Comparison of ENCODE assay signal across 19 mouse cellular contexts in the genomic region with DNA sequence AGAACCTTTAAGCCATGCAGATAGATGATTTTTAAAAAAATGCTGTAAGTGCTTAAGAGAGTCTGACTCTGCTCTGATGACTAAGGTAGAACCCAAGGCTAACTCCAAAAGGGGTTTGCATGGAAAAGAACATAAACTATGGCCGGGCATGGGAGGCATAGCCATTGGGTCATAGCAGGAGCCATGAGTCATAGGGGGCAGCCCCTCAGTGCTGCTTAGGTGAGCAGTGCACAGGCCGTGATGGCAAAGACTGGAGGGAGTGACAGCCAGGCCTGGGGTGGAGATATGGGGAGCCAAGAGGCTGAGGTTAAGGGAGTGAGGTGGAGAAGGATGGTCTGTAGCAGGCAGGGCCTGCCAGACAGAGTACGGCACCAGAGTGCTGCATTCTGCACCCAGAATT. TPM values are rescaled to one million over a fixed set of nuclear protein-coding genes. Genes with fewer than 3 reads are reported as not detected.
DNase-seq lines count a peak whose midpoint lies in the region; ATAC-seq and TF ChIP-seq lines count a peak whose summit lies in the region.
"Had no signal": no experiment of that assay in that cellular context is flagged by ENCODE, and none has a peak within 500 bp of the region (broad histone marks: within the 10 kb centered on the region; RNA-seq: fewer than 3 reads in every experiment).

No protein-coding gene starts in this region.

- in situ Hi-C loops in CH12.LX (cut with MboI; ENCODE audit: low pct_ligation_motif_present, low pct_unique_long_range_greater_than_20kb, low sequenced_read_pairs), result no loop called here

- H3K4me2 ChIP-seq in midbrain, embryonic 13.5 days (replicated peaks), result no peak overlapping the region
- no peak overlapping the region for H3K4me2 ChIP-seq in midbrain, embryonic 16.5 days (ENCODE audit: low read length)
- no peak overlapping the region for H3K4me2 ChIP-seq in CH12.LX (ENCODE audit: insufficient read depth, low read depth, poor library complexity, severe bottlenecking)
- H3K4me2 ChIP-seq: embryonic facial prominence, embryonic 13.5 days; embryonic facial prominence, embryonic 15.5 days; forebrain, embryonic 12.5 days had no signal

- no peak for TF ChIP-seq EP300 in CH12.LX (IDR thresholded peaks at IDR 0.05; ENCODE audit: low read length)

- no peak overlapping the region for H3K4me3 ChIP-seq in midbrain, embryonic 13.5 days (replicated peaks)
- no peak overlapping the region for H3K4me3 ChIP-seq in midbrain, embryonic 16.5 days (ENCODE audit: low read depth, low read length)
- no peak overlapping the region for H3K4me3 ChIP-seq in CH12.LX (replicated peaks in 1 of 3; ENCODE audit: low read depth in 2 of 3, low read length in 2 of 3, poor library complexity in 1 of 3)
- H3K4me3 ChIP-seq: embryonic facial prominence, embryonic 13.5 days; embryonic facial prominence, embryonic 15.5 days; erythroblast, embryonic 14.5 days; forebrain, embryonic 10.5 days; forebrain, embryonic 12.5 days had no signal

- no peak for TF ChIP-seq RAD21 in CH12.LX (IDR thresholded peaks at IDR 0.05; ENCODE audit: low read depth, low read length)

- no peak for TF ChIP-seq CTCF in CH12.LX (conservative IDR thresholded peaks at IDR 0.05 in 1 of 2, IDR thresholded peaks at IDR 0.05 in 1 of 2; ENCODE audit: low read depth in 2 of 2, low read length in 2 of 2)

- peak; percentile 30 to 31 for DNase-seq in adrenal gland, postnatal 36 days
- no peak for DNase-seq in adrenal gland, postnatal 25 days
- DNase-seq in CH12.LX (ENCODE audit: extremely low read depth), result peak; percentile 22
- DNase-seq in heart, postnatal 4 days, result no peak
- DNase-seq: cerebellum, adult 11 months; cerebellum, adult 9-11 months had no signal

- H3K9me3 ChIP-seq in midbrain, embryonic 13.5 days, result no peaks in the 10 kb centered on the region
- H3K9me3 ChIP-seq in midbrain, embryonic 16.5 days (replicated peaks; ENCODE audit: control insufficient read depth, low read length, poor library complexity, severe bottlenecking), result no peaks in the 10 kb centered on the region
- no peaks in the 10 kb centered on the region for H3K9me3 ChIP-seq in CH12.LX (replicated peaks; ENCODE audit: low read length)
- H3K9me3 ChIP-seq: embryonic facial prominence, embryonic 13.5 days; embryonic facial prominence, embryonic 15.5 days; forebrain, embryonic 10.5 days; forebrain, embryonic 12.5 days had no signal

- no peaks in the 10 kb centered on the region for H3K27me3 ChIP-seq in midbrain, embryonic 13.5 days
- no peaks in the 10 kb centered on the region for H3K27me3 ChIP-seq in midbrain, embryonic 16.5 days (ENCODE audit: control insufficient read depth, insufficient read depth, low read depth, low read length)
- H3K27me3 ChIP-seq in CH12.LX (replicated peaks), result peaks cover 65% of the 10 kb centered on the region
- H3K27me3 ChIP-seq: embryonic facial prominence, embryonic 13.5 days; embryonic facial prominence, embryonic 15.5 days; forebrain, embryonic 12.5 days had no signal

- peaks cover 14% of the 10 kb centered on the region for H3K4me1 ChIP-seq in midbrain, embryonic 13.5 days (replicated peaks)
- 0 out of 2 replicates have a peak, but pooled peaks cover 2% of the 10 kb centered on the region for H3K4me1 ChIP-seq in midbrain, embryonic 16.5 days (ENCODE audit: control insufficient read depth, insufficient read depth, low read length)
- H3K4me1 ChIP-seq in CH12.LX (ENCODE audit: control insufficient read depth in 1 of 2, insufficient read depth in 2 of 2), result no peaks in the 10 kb centered on the region

- no peak overlapping the region for H3K27ac ChIP-seq in midbrain, embryonic 13.5 days
- H3K27ac ChIP-seq in midbrain, embryonic 16.5 days (ENCODE audit: low read length), result no peak overlapping the region
- no peak overlapping the region for H3K27ac ChIP-seq in CH12.LX (ENCODE audit: insufficient read depth, low read depth)
- H3K27ac ChIP-seq: embryonic facial prominence, embryonic 13.5 days; embryonic facial prominence, embryonic 15.5 days; forebrain, embryonic 10.5 days; forebrain, embryonic 12.5 days had no signal

- ATAC-seq in midbrain, embryonic 13.5 days, result peak; percentile 50; the same call in 1 of the 2 replicates
- no peak for ATAC-seq in midbrain, embryonic 16.5 days
- ATAC-seq: CD4-positive, CD25-positive, alpha-beta regulatory T cell, adult 4 months; forebrain, embryonic 14.5 days; forebrain, embryonic 16.5 days had no signal

- H3K9ac ChIP-seq in midbrain, embryonic 13.5 days (replicated peaks), result no peak overlapping the region
- no peak overlapping the region for H3K9ac ChIP-seq in midbrain, embryonic 16.5 days (ENCODE audit: low read depth, low read length)
- H3K9ac ChIP-seq in CH12.LX (ENCODE audit: insufficient read depth, low read depth), result no peak overlapping the region
- H3K9ac ChIP-seq: embryonic facial prominence, embryonic 13.5 days; embryonic facial prominence, embryonic 15.5 days; forebrain, embryonic 12.5 days had no signal

- dilution Hi-C loops in CH12.LX (cut with MboI; ENCODE audit: extremely low pct_ligation_motif_present, extremely low pct_unique_long_range_greater_than_20kb, low sequenced_read_pairs), result no loop called here

- TF ChIP-seq POLR2A in CH12.LX (IDR thresholded peaks at IDR 0.05; ENCODE audit: low read depth, low read length), result no peak

- WGBS in midbrain, embryonic 13.5 days, result 88% methylated on average over 3 of the region's 3 CpGs
- WGBS in midbrain, embryonic 16.5 days, result 87% methylated on average over 3 of the region's 3 CpGs

- H3K79me2 ChIP-seq in CH12.LX (replicated peaks; ENCODE audit: control insufficient read depth, extremely low read depth, insufficient read depth, poor library complexity, severe bottlenecking), result no peaks in the 10 kb centered on the region

- H3K36me3 ChIP-seq in midbrain, embryonic 13.5 days, result no peaks in the 10 kb centered on the region
- H3K36me3 ChIP-seq in midbrain, embryonic 16.5 days (ENCODE audit: control insufficient read depth, insufficient read depth, low read length), result no peaks in the 10 kb centered on the region; the same call in 1 of the 2 replicates
- H3K36me3 ChIP-seq in CH12.LX (replicated peaks in 1 of 2; ENCODE audit: control insufficient read depth in 1 of 2, insufficient read depth in 1 of 2, low read length in 1 of 2), result no peaks in the 10 kb centered on the region
- H3K36me3 ChIP-seq: embryonic facial prominence, embryonic 13.5 days; embryonic facial prominence, embryonic 15.5 days; forebrain, embryonic 10.5 days; forebrain, embryonic 12.5 days had no signal

TF ChIP-seq in CH12.LX, 34 proteins besides CTCF, POLR2A, EP300 and RAD21 (continues in another document):
- TF ChIP-seq BHLHE40 (IDR thresholded peaks at IDR 0.05; ENCODE audit: low read depth, low read length), result no peak
- TF ChIP-seq IRF4 (IDR thresholded peaks at IDR 0.05; ENCODE audit: low read depth, low read length), result no peak
- no peak for TF ChIP-seq CHD2 (IDR thresholded peaks at IDR 0.05; ENCODE audit: low read length)
- TF ChIP-seq MXI1 (IDR thresholded peaks at IDR 0.05; ENCODE audit: low read depth, low read length), result no peak
- TF ChIP-seq ZC3H11A (IDR thresholded peaks at IDR 0.05; ENCODE audit: low read depth, low read length), result no peak
- no peak for TF ChIP-seq NELFE (IDR thresholded peaks at IDR 0.05; ENCODE audit: low read depth, low read length)
- no peak for TF ChIP-seq GABPA (IDR thresholded peaks at IDR 0.05; ENCODE audit: insufficient replicate concordance, low read depth, low read length)
- no peak for TF ChIP-seq PAX5 (IDR thresholded peaks at IDR 0.05; ENCODE audit: low read length)
- TF ChIP-seq CHD1 (IDR thresholded peaks at IDR 0.05; ENCODE audit: low read depth, low read length), result no peak
- TF ChIP-seq MAFK (IDR thresholded peaks at IDR 0.05; ENCODE audit: insufficient replicate concordance, low read length), result no peak
- no peak for TF ChIP-seq SMC3 (IDR thresholded peaks at IDR 0.05; ENCODE audit: low read depth, low read length)
- TF ChIP-seq MEF2A (IDR thresholded peaks at IDR 0.05; ENCODE audit: borderline replicate concordance, low read depth, low read length), result no peak

RNA-seq across cellular contexts. Expression of gene Sgk2, which starts 18.0 kb away (rescaled TPM):
- 1 to 10 TPM in 1 of 2 experiments, not detected in 1; 1.3 TPM for total RNA-seq in adrenal gland, postnatal 36 days (2021)
- 1.6 and 1.8 TPM in 2 replicates for total RNA-seq in adrenal gland, postnatal 25 days (2021)
- 0.06 TPM in 1 of 2 replicates, not detected in the other for polyA plus RNA-seq in midbrain, embryonic 13.5 days (2015; fragmentation: Nextera tagmentation; extraction: Ambion mirVana)
- 0.17 TPM in 1 of 2 replicates, not detected in the other for polyA plus RNA-seq in midbrain, embryonic 16.5 days (2015; fragmentation: Nextera tagmentation; extraction: Ambion mirVana)
- total RNA-seq in CH12.LX (2012; rRNA removed) (not detected in 2 replicates), CH12.LX (2014; rRNA removed) (not detected in 2 replicates)
- polyA plus RNA-seq in CH12.LX (2012; ENCODE audit: insufficient read length, low read depth), result not detected in 2 replicates
- not detected for total RNA-seq in heart, postnatal 4 days (2021)
- total RNA-seq: MEL had no signal
- polyA plus RNA-seq: CD4-positive, CD25-positive, alpha-beta regulatory T cell, adult 4 months; embryonic facial prominence, embryonic 11.5 days; embryonic facial prominence, embryonic 15.5 days; erythroblast, embryonic 14.5 days; forebrain, embryonic 10.5 days; forebrain, embryonic 12.5 days; forebrain, embryonic 14.5 days; forebrain, embryonic 16.5 days had no signal

RNA-seq across cellular contexts. Expression of gene L3mbtl1, which starts 25.8 kb away (rescaled TPM):
- not detected for total RNA-seq in adrenal gland, postnatal 36 days (2021)
- 0.24 TPM in 1 of 2 replicates, not detected in the other for total RNA-seq in adrenal gland, postnatal 25 days (2021)
- 0.39 and 0.57 TPM in 2 replicates for polyA plus RNA-seq in midbrain, embryonic 13.5 days (2015; fragmentation: Nextera tagmentation; extraction: Ambion mirVana)
- 4.6 and 8.3 TPM in 2 replicates for polyA plus RNA-seq in midbrain, embryonic 16.5 days (2015; fragmentation: Nextera tagmentation; extraction: Ambion mirVana)
- total RNA-seq in CH12.LX (2012; rRNA removed) (not detected in 2 replicates), CH12.LX (2014; rRNA removed) (not detected in 2 replicates)
- 0.09 TPM in 1 of 2 replicates, not detected in the other for polyA plus RNA-seq in CH12.LX (2012; ENCODE audit: insufficient read length, low read depth)
- not detected for total RNA-seq in heart, postnatal 4 days (2021)
- total RNA-seq: common myeloid progenitor, adult 5-6 weeks had no signal
- polyA plus RNA-seq: erythroblast, embryonic 14.5 days had no signal

RNA-seq across cellular contexts. Expression of gene Srsf6, which starts 37.8 kb away (rescaled TPM):
- 100 to 1,000 TPM; 149 to 224 TPM for total RNA-seq in adrenal gland, postnatal 36 days (2021)
- total RNA-seq in adrenal gland, postnatal 25 days (2021), result 232 and 238 TPM in 2 replicates
- polyA plus RNA-seq in midbrain, embryonic 13.5 days (2015; fragmentation: Nextera tagmentation; extraction: Ambion mirVana), result 196 and 204 TPM in 2 replicates
- 118 and 137 TPM in 2 replicates for polyA plus RNA-seq in midbrain, embryonic 16.5 days (2015; fragmentation: Nextera tagmentation; extraction: Ambion mirVana)
- total RNA-seq in CH12.LX (2012; rRNA removed) (96.3 and 144 TPM in 2 replicates), CH12.LX (2014; rRNA removed) (204 and 230 TPM in 2 replicates)
- polyA plus RNA-seq in CH12.LX (2012; ENCODE audit: insufficient read length, low read depth), result 227 and 244 TPM in 2 replicates
- 100 to 1,000 TPM; 175 to 176 TPM for total RNA-seq in heart, postnatal 4 days (2021)

RNA-seq across cellular contexts. Expression of gene Ift52, which starts 48.1 kb away (rescaled TPM):
- total RNA-seq in adrenal gland, postnatal 36 days (2021), result 10 to 100 TPM; 43.8 to 62.7 TPM
- total RNA-seq in adrenal gland, postnatal 25 days (2021), result 54.7 and 66.5 TPM in 2 replicates
- polyA plus RNA-seq in midbrain, embryonic 13.5 days (2015; fragmentation: Nextera tagmentation; extraction: Ambion mirVana), result 47.0 and 48.5 TPM in 2 replicates
- 41.0 and 43.1 TPM in 2 replicates for polyA plus RNA-seq in midbrain, embryonic 16.5 days (2015; fragmentation: Nextera tagmentation; extraction: Ambion mirVana)
- total RNA-seq in CH12.LX (2012; rRNA removed) (11.3 and 13.0 TPM in 2 replicates), CH12.LX (2014; rRNA removed) (13.1 and 14.4 TPM in 2 replicates)
- polyA plus RNA-seq in CH12.LX (2012; ENCODE audit: insufficient read length, low read depth), result 33.6 and 39.8 TPM in 2 replicates
- total RNA-seq in heart, postnatal 4 days (2021), result 10 to 100 TPM; 27.1 to 29.4 TPM

Comparison
In these comparisons a context has a peak if more than half of its experiments do, and no peak if none do; other contexts are left out.
1. DNase-seq: peak in adrenal gland, postnatal 36 days (2 of 2) and CH12.LX (single experiment); none in adrenal gland, postnatal 25 days (single experiment) and heart, postnatal 4 days (single experiment).